Mouse (Mus musculus) olfactory bulb, adult 2 months (tissue): ENCODE measurements at regions not wholly inside any gene's neighbourhood (a gene's known extent, or its start where the extent isn't known, plus 50 kb on each side); places are given as distances from the start of the nearest gene placed in this dataset.

Experiments
- CTCF ChIP-seq: fragments of 200-500 bp; IDR thresholded peaks from 2 replicates; pipeline ENCODE4 v1.5.1; 2012; ENCODE audit warnings: low read depth, mild to moderate bottlenecking, low read length, moderate library complexity; ENCODE audit not compliant: insufficient read depth
- POLR2A ChIP-seq: fragments of 200-500 bp; IDR thresholded peaks from 2 replicates; pipeline ENCODE4 v1.6.1; 2012; ENCODE audit warnings: mild to moderate bottlenecking, low read depth, low read length, moderate library complexity; ENCODE audit not compliant: insufficient read depth

GRCm38 (mm10) chr12:110009136-110009535 lies 269.7 kb upstream of the Dio3 start:
- no peak for TF ChIP-seq POLR2A
- TF ChIP-seq CTCF: no peak
